8 mouse cellular contexts compared by ENCODE assay signal in genomic region chr8:115357663-115358335, GRCm38 (mm10).
DNase-seq lines count a peak whose midpoint lies in the region; ATAC-seq lines count a peak whose summit lies in the region.

No protein-coding gene starts in this region.

- 0 out of 2 replicates have a peak, but pooled peaks cover 4% of the 10 kb centered on the region for H3K4me1 ChIP-seq in heart, embryonic 10.5 days
- peaks cover 3% of the 10 kb centered on the region; the same call in 1 of the 2 replicates for H3K4me1 ChIP-seq in heart, embryonic 16.5 days (ENCODE audit: control insufficient read depth, insufficient read depth, low read length)
- peaks cover 7% of the 10 kb centered on the region; the same call in 1 of the 2 replicates for H3K4me1 ChIP-seq in midbrain, embryonic 11.5 days (ENCODE audit: control insufficient read depth, insufficient read depth, low read length)

- H3K9ac ChIP-seq in heart, embryonic 16.5 days (ENCODE audit: low read length) = no peak overlapping the region
- peak overlapping the region; percentile 48 for H3K9ac ChIP-seq in midbrain, embryonic 11.5 days (ENCODE audit: low read length)

- no peak overlapping the region for H3K4me3 ChIP-seq in heart, embryonic 10.5 days
- no peak overlapping the region for H3K4me3 ChIP-seq in heart, embryonic 16.5 days (ENCODE audit: low read length)
- H3K4me3 ChIP-seq in midbrain, embryonic 11.5 days (ENCODE audit: low read depth, low read length) = no peak overlapping the region

- peak overlapping the region; percentile 23; the same call in 1 of the 2 replicates for H3K4me2 ChIP-seq in heart, embryonic 16.5 days (ENCODE audit: low read depth, low read length)
- H3K4me2 ChIP-seq in midbrain, embryonic 11.5 days = peak overlapping the region; percentile 42

- 49% methylated on average over 16 of the region's 16 CpGs for WGBS in heart, embryonic 10.5 days
- 56% methylated on average over 16 of the region's 16 CpGs for WGBS in heart, embryonic 16.5 days
- WGBS in midbrain, embryonic 11.5 days = 13% methylated on average over 16 of the region's 16 CpGs

- H3K9me3 ChIP-seq in heart, embryonic 10.5 days = 0 out of 2 replicates have a peak, but pooled peaks cover 7% of the 10 kb centered on the region
- peaks cover 9% of the 10 kb centered on the region for H3K9me3 ChIP-seq in heart, embryonic 16.5 days (replicated peaks; ENCODE audit: control insufficient read depth, low read length)
- H3K9me3 ChIP-seq in midbrain, embryonic 11.5 days (ENCODE audit: control insufficient read depth, low read length) = no peaks in the 10 kb centered on the region; the same call in 1 of the 2 replicates

- no peak overlapping the region for H3K27ac ChIP-seq in heart, embryonic 10.5 days
- H3K27ac ChIP-seq in heart, embryonic 16.5 days (ENCODE audit: low read length) = no peak overlapping the region
- no peak overlapping the region for H3K27ac ChIP-seq in midbrain, embryonic 11.5 days (ENCODE audit: low read depth, low read length)

- no peak for ATAC-seq in heart, embryonic 16.5 days (replicated peaks; ENCODE audit: extremely low read depth, insufficient read depth, low FRiP score)
- peak; percentile 33; the same call in 1 of the 2 replicates for ATAC-seq in midbrain, embryonic 11.5 days (ENCODE audit: low FRiP score)
- no peak for ATAC-seq in CD4-positive, CD25-positive, alpha-beta regulatory T cell, adult 4 months
- no peak for ATAC-seq in erythroblast, adult 5-6 weeks (replicated peaks; ENCODE audit: low FRiP score, poor library complexity, severe bottlenecking)

- H3K36me3 ChIP-seq in heart, embryonic 10.5 days = no peaks in the 10 kb centered on the region
- H3K36me3 ChIP-seq in heart, embryonic 16.5 days (ENCODE audit: control insufficient read depth, insufficient read depth) = no peaks in the 10 kb centered on the region
- H3K36me3 ChIP-seq in midbrain, embryonic 11.5 days (ENCODE audit: control insufficient read depth, insufficient read depth, low read length) = no peaks in the 10 kb centered on the region

- peak; percentile 79 for DNase-seq in heart, adult 11 months
- DNase-seq in heart, embryonic 10.5 days (ENCODE audit: low spot score) = no peak
- DNase-seq in cerebellum, postnatal 25 days = peak; percentile 51 to 58
- peak; percentile 88 for DNase-seq in midbrain, embryonic 11.5 days (ENCODE audit: low spot score, missing footprints)
- no peak for DNase-seq in ovary, postnatal 14 days (ENCODE audit: low spot score)

- no peaks in the 10 kb centered on the region for H3K27me3 ChIP-seq in heart, embryonic 10.5 days (ENCODE audit: insufficient read depth, poor library complexity, severe bottlenecking)
- H3K27me3 ChIP-seq in heart, embryonic 16.5 days (ENCODE audit: control insufficient read depth, insufficient read depth, low read length) = no peaks in the 10 kb centered on the region
- no peaks in the 10 kb centered on the region for H3K27me3 ChIP-seq in midbrain, embryonic 11.5 days (ENCODE audit: control insufficient read depth, insufficient read depth, low read length)

Comparison
In these comparisons a context has a peak if more than half of its experiments do, and no peak if none do; other contexts are left out.
1. DNase-seq: peak in heart, adult 11 months (single experiment), cerebellum, postnatal 25 days (2 of 2) and midbrain, embryonic 11.5 days (single experiment); none in heart, embryonic 10.5 days (single experiment) and ovary, postnatal 14 days (single experiment).